Mouse (Mus musculus) embryo, embryonic 10.5 days (tissue): ENCODE results near the gene Foxi2.

ENCODE experiments used
- DNase-seq: peaks from one replicate; pipeline ENCODE4 v3.0.0-alpha.2; 2015; ENCODE audit warnings: low spot score

Gene Foxi2

GRCm38 (mm10) chr7:135410237-135410965 lies at the start of gene Foxi2:
Foxi2 (plus strand) TSS chr7:135410308.
- peak; percentile 14 for DNase-seq

- DNase-seq = no peak
Observed at GRCm38 (mm10) chr7:135364606-135365005, 45.5 kb upstream of the Foxi2 start.

GRCm38 (mm10) chr7:135376048-135376447 lies 34.1 kb upstream of the Foxi2 start:
- no peak for DNase-seq

- DNase-seq = no peak
Observed at GRCm38 (mm10) chr7:135376932-135377331, 33.2 kb upstream of the Foxi2 start.

- DNase-seq = no peak
Observed at GRCm38 (mm10) chr7:135378331-135378730, 31.8 kb upstream of the Foxi2 start.

GRCm38 (mm10) chr7:135389039-135389438 lies 21.1 kb upstream of the Foxi2 start:
- DNase-seq = peak; percentile 54

- DNase-seq = peak; percentile 55
Observed at GRCm38 (mm10) chr7:135392949-135393542, 17.1 kb upstream of the Foxi2 start.

- DNase-seq = no peak
Observed at GRCm38 (mm10) chr7:135394436-135394835, 15.7 kb upstream of the Foxi2 start.

- DNase-seq = no peak
Observed at GRCm38 (mm10) chr7:135395242-135395641, 14.9 kb upstream of the Foxi2 start.

- DNase-seq = no peak
Observed at GRCm38 (mm10) chr7:135397096-135397495, 13.0 kb upstream of the Foxi2 start.

- peak; percentile 26 for DNase-seq
Observed at GRCm38 (mm10) chr7:135397874-135398273, 12.2 kb upstream of the Foxi2 start.

GRCm38 (mm10) chr7:135403416-135403815 lies 6.7 kb upstream of the Foxi2 start:
- DNase-seq = peak; percentile 94

GRCm38 (mm10) chr7:135406761-135407160 lies 3.3 kb upstream of the Foxi2 start:
- DNase-seq = no peak

- DNase-seq = no peak
Observed at GRCm38 (mm10) chr7:135408501-135408900, 1.6 kb upstream of the Foxi2 start.

- DNase-seq = no peak
Observed at GRCm38 (mm10) chr7:135412357-135412756, 2.2 kb downstream of the Foxi2 start.

- no peak for DNase-seq
Observed at GRCm38 (mm10) chr7:135428840-135429239, 18.7 kb downstream of the Foxi2 start.

GRCm38 (mm10) chr7:135430903-135431302 lies 20.8 kb downstream of the Foxi2 start:
- no peak for DNase-seq

GRCm38 (mm10) chr7:135443903-135444302 lies 33.8 kb downstream of the Foxi2 start:
- no peak for DNase-seq

GRCm38 (mm10) chr7:135451340-135451739 lies 41.2 kb downstream of the Foxi2 start:
- DNase-seq = no peak

- no peak for DNase-seq
Observed at GRCm38 (mm10) chr7:135452366-135452765, 42.3 kb downstream of the Foxi2 start.

GRCm38 (mm10) chr7:135453690-135454089 lies 43.6 kb downstream of the Foxi2 start:
- peak; percentile 61 for DNase-seq
